Mouse (Mus musculus): ENCODE measurements around the gene Osbpl9. TPM values are rescaled to one million over a fixed set of nuclear protein-coding genes. Genes with fewer than 3 reads are reported as not detected.

Osbpl9 gene
- polyA plus RNA-seq, 1 experiment from 2014 or later: 80.0 TPM

GRCm38 (mm10) chr4:109043756-109044155, 158.3 kb downstream of the Osbpl9 start:
- Histone ChIP-seq H3K4me1 (replicated peaks) (no peaks in the 10 kb centered on the region), H3K4me2 (replicated peaks) (no peak overlapping the region), H3K9me3 (no peaks in the 10 kb centered on the region), H3K4me3 (replicated peaks) (no peak overlapping the region), H3K27me3 (no peaks in the 10 kb centered on the region), H3K9ac (replicated peaks) (no peak overlapping the region), H3K36me3 (peaks cover 85% of the 10 kb centered on the region), H3K27ac (no peak overlapping the region)
- no peak for ATAC-seq
- 84% methylated on average over 5 of the region's 5 CpGs for WGBS

- Histone ChIP-seq H3K27ac (no peak overlapping the region), H3K9ac (replicated peaks) (no peak overlapping the region), H3K27me3 (no peaks in the 10 kb centered on the region), H3K9me3 (no peaks in the 10 kb centered on the region), H3K4me2 (replicated peaks) (no peak overlapping the region), H3K36me3 (peaks cover 87% of the 10 kb centered on the region), H3K4me1 (replicated peaks) (no peaks in the 10 kb centered on the region), H3K4me3 (replicated peaks) (no peak overlapping the region)
- no peak for ATAC-seq
- WGBS: 93% methylated on average over 5 of the region's 5 CpGs
Measured at GRCm38 (mm10) chr4:109043294-109043693, 158.8 kb downstream of the Osbpl9 start.

- Histone ChIP-seq H3K9me3 (no peaks in the 10 kb centered on the region), H3K4me3 (replicated peaks) (no peak overlapping the region), H3K4me2 (replicated peaks) (no peak overlapping the region), H3K27ac (no peak overlapping the region), H3K36me3 (peaks cover 82% of the 10 kb centered on the region), H3K9ac (replicated peaks) (no peak overlapping the region), H3K27me3 (no peaks in the 10 kb centered on the region), H3K4me1 (replicated peaks) (no peaks in the 10 kb centered on the region)
- ATAC-seq: no peak
- WGBS: 89% methylated on average over 4 of the region's 4 CpGs
Measured at GRCm38 (mm10) chr4:109042739-109043138, 159.3 kb downstream of the Osbpl9 start.

- Histone ChIP-seq H3K4me2 (replicated peaks) (no peak overlapping the region), H3K9me3 (no peaks in the 10 kb centered on the region), H3K4me1 (replicated peaks) (no peaks in the 10 kb centered on the region), H3K27me3 (no peaks in the 10 kb centered on the region), H3K4me3 (replicated peaks) (no peak overlapping the region), H3K36me3 (peaks cover 56% of the 10 kb centered on the region), H3K27ac (no peak overlapping the region), H3K9ac (replicated peaks) (no peak overlapping the region)
- no peak for ATAC-seq
Measured at GRCm38 (mm10) chr4:109036327-109036726, 165.7 kb downstream of the Osbpl9 start.

DNA sequence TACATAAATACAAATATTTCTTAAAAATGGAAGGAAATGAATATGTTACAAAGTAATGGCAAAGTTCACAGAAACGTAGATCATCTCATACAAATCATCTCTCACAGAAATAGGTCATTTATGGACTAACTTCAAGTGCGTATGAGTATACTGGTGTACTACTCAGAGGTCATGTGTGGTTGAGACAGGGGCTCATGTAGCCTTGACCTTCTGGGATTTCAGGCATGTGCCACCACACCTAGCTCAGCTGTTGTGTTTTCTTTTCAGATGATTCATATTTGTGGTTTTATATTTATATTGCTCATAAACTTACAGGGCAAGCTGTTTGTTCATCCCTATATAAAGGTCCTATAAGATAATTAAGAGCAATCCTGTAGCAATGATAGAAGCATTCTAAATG, 171.8 kb downstream of the Osbpl9 start:
- no peaks in the 10 kb centered on the region for H3K27me3 ChIP-seq
- no peak for ATAC-seq
- H3K9me3 ChIP-seq: no peaks in the 10 kb centered on the region
- H3K4me3 ChIP-seq (replicated peaks): no peak overlapping the region
- H3K4me2 ChIP-seq (replicated peaks): no peak overlapping the region
- no peak overlapping the region for H3K27ac ChIP-seq
- peaks cover 56% of the 10 kb centered on the region for H3K36me3 ChIP-seq
- H3K9ac ChIP-seq (replicated peaks): no peak overlapping the region
- no peaks in the 10 kb centered on the region for H3K4me1 ChIP-seq (replicated peaks)
- 98% methylated on average over 2 of the region's 2 CpGs for WGBS

DNA sequence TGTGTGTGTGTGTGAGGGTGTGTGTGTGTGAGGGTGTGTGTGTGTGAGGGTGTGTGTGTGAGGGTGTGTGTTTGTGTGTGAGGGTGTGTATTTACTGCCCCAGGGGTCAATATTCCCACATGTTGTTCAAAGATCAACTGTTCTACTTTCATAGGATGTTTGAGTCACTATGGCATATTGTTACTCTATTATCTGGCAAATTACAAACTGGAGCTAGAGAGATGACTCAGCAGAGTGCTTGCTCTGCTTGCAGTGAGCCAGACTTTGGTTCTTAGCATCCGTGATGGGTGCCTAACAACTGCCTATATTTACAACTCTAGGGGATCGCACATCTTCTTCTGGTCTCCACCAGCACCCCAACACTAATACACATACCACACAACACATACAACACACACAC, 172.2 kb downstream of the Osbpl9 start:
- Histone ChIP-seq H3K27me3 (no peaks in the 10 kb centered on the region), H3K9me3 (no peaks in the 10 kb centered on the region)
- ATAC-seq: no peak

DNA sequence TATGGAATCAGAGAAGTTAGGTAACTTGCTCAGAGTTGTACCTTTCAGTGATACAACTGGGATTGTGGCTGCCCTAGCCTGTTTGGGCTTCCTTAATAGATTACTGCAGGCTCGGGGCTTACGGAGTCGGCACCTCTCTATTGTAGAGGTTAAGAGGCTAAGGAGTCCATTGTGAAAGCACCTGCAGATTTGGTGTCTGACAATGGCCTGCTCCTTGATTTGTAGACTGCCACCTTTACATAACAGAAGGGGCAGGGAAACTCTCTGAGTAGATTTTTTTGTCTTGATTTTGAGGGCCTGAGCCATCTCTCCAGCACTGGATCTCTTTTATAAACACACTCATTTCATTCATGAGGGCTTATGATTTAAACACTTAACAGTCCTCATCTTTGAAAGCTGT, 175.5 kb downstream of the Osbpl9 start:
- H3K27ac ChIP-seq: no peak overlapping the region

More for the DNA sequence above, 172.2 kb downstream of the Osbpl9 start:
- Histone ChIP-seq H3K4me3 (replicated peaks) (no peak overlapping the region), H3K4me2 (replicated peaks) (no peak overlapping the region), H3K36me3 (peaks cover 59% of the 10 kb centered on the region), H3K9ac (replicated peaks) (no peak overlapping the region), H3K4me1 (replicated peaks) (no peaks in the 10 kb centered on the region), H3K27ac (no peak overlapping the region)
- 98% methylated on average over 2 of the region's 2 CpGs for WGBS

GRCm38 (mm10) chr4:109025061-109025460, 177.0 kb downstream of the Osbpl9 start:
- WGBS: 54% methylated on average over 3 of the region's 3 CpGs
- Histone ChIP-seq H3K9me3 (no peaks in the 10 kb centered on the region), H3K27ac (no peak overlapping the region), H3K4me1 (replicated peaks) (no peaks in the 10 kb centered on the region), H3K27me3 (no peaks in the 10 kb centered on the region), H3K4me3 (replicated peaks) (no peak overlapping the region), H3K36me3 (peaks cover 40% of the 10 kb centered on the region), H3K4me2 (replicated peaks) (no peak overlapping the region), H3K9ac (replicated peaks) (no peak overlapping the region)
- ATAC-seq: no peak

More for the DNA sequence above, 175.5 kb downstream of the Osbpl9 start:
- Histone ChIP-seq H3K4me1 (replicated peaks) (no peaks in the 10 kb centered on the region), H3K9ac (replicated peaks) (no peak overlapping the region), H3K4me3 (replicated peaks) (no peak overlapping the region), H3K27me3 (no peaks in the 10 kb centered on the region), H3K4me2 (replicated peaks) (no peak overlapping the region), H3K9me3 (no peaks in the 10 kb centered on the region), H3K36me3 (peaks cover 48% of the 10 kb centered on the region)
- WGBS: 24% methylated on average over 3 of the region's 3 CpGs
- ATAC-seq: no peak

- WGBS: 89% methylated on average over 1 of the region's 1 CpGs
- H3K27me3 ChIP-seq: no peaks in the 10 kb centered on the region
- H3K4me3 ChIP-seq (replicated peaks): no peak overlapping the region
- H3K4me2 ChIP-seq (replicated peaks): no peak overlapping the region
- H3K27ac ChIP-seq: no peak overlapping the region
- no peak overlapping the region for H3K9ac ChIP-seq (replicated peaks)
- ATAC-seq: no peak
- peaks cover 38% of the 10 kb centered on the region for H3K36me3 ChIP-seq
- no peaks in the 10 kb centered on the region for H3K9me3 ChIP-seq
- H3K4me1 ChIP-seq (replicated peaks): no peaks in the 10 kb centered on the region
Measured at GRCm38 (mm10) chr4:109021976-109022375, 180.1 kb downstream of the Osbpl9 start.

DNA sequence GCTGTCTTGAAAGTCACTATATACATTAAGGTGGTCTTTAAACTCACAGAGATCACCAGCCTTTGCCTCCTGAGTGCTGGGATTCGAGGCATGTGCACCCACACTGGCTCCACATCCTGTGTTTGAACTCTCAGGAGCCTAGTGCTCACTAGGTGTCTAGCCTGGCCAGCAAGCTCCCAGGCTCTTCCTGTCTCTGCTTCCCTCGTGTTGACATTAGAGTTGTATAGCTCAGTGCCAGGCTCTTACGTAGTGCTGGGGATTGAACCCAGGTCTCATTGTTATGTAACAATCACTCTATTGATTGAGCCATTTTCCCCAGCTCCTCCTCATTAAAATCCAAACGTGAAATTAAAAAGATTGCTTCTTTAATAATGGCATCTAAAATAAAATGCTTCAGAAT, 182.8 kb downstream of the Osbpl9 start:
- no peaks in the 10 kb centered on the region for H3K9me3 ChIP-seq
- no peak overlapping the region for H3K4me2 ChIP-seq (replicated peaks)
- H3K36me3 ChIP-seq: peaks cover 24% of the 10 kb centered on the region
- no peak overlapping the region for H3K27ac ChIP-seq
- no peak overlapping the region for H3K4me3 ChIP-seq (replicated peaks)
- H3K4me1 ChIP-seq (replicated peaks): no peaks in the 10 kb centered on the region
- no peaks in the 10 kb centered on the region for H3K27me3 ChIP-seq
- 68% methylated on average over 4 of the region's 4 CpGs for WGBS
- no peak overlapping the region for H3K9ac ChIP-seq (replicated peaks)
- ATAC-seq: no peak

DNA sequence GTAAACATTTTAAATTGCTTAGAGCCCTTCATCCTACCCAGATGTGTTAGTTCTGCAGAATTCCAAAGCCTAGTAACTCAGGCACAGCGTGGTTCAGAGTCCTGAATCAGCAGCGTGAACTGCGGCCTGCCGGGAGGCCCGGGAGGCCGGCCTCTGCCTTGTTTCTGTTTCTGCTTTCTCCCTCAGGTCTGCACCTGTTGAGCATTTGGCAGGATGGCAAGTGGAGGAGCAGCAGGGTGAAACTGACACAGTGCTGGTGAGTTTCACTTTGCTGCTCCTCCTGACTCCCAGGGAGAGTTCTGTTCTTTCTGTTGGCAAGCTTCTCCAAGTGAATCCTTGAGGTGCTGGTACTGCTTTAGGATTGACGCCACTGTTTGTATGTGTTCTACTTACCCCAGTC, 184.6 kb downstream of the Osbpl9 start:
- no peak overlapping the region for H3K4me3 ChIP-seq (replicated peaks)
- 67% methylated on average over 7 of the region's 7 CpGs for WGBS
- no peaks in the 10 kb centered on the region for H3K9me3 ChIP-seq
- H3K27me3 ChIP-seq: no peaks in the 10 kb centered on the region
- no peak overlapping the region for H3K9ac ChIP-seq (replicated peaks)
- H3K4me2 ChIP-seq (replicated peaks): no peak overlapping the region
- ATAC-seq: no peak
- no peaks in the 10 kb centered on the region for H3K4me1 ChIP-seq (replicated peaks)
- H3K36me3 ChIP-seq: peaks cover 28% of the 10 kb centered on the region
- H3K27ac ChIP-seq: no peak overlapping the region

GRCm38 (mm10) chr4:109014091-109014490, 188.0 kb downstream of the Osbpl9 start:
- no peak for ATAC-seq
- no peaks in the 10 kb centered on the region for H3K9me3 ChIP-seq
- no peaks in the 10 kb centered on the region for H3K27me3 ChIP-seq
- no peaks in the 10 kb centered on the region for H3K4me1 ChIP-seq (replicated peaks)
- WGBS: 95% methylated on average over 4 of the region's 4 CpGs
- no peak overlapping the region for H3K9ac ChIP-seq (replicated peaks)
- H3K4me2 ChIP-seq (replicated peaks): no peak overlapping the region
- H3K4me3 ChIP-seq (replicated peaks): no peak overlapping the region
- peaks cover 26% of the 10 kb centered on the region for H3K36me3 ChIP-seq
- no peak overlapping the region for H3K27ac ChIP-seq

Measured in midbrain, embryonic 13.5 days (tissue).